Mouse (Mus musculus): ENCODE results near the gene Scgb1b15. TPM values are rescaled to one million over a fixed set of nuclear protein-coding genes. Genes with fewer than 3 reads are reported as not detected.
"Not testable (repeated sequence)": the region's sequence is repeated elsewhere in the genome, so short reads cannot be mapped to it uniquely, and the experiment has no call there.

Gene Scgb1b15
- not detected for total RNA-seq (2022)

DNA sequence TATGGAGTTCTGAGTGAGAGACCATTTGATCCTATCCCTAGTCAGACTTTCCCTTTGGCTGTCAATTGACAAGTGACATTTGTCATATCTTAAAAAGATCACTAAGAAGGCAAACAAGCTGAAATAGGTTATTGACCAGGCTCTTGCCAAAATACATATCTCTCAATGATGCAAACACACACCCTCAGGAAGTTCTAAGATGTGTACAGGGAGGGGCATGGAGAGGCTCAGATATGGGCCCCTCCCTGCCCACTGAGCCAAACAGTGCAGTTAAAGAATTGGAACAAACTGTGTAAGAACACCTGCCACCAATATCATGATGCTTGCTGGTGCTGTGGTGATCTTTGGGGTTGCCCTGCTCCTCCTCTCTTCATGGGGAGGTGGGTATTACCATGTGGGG lies at the start of gene Scgb1b15:
Scgb1b15 (plus strand) TSS at position 301 of the 400 bp plus-strand sequence.
- DNase-seq (ENCODE audit: low spot score in 2 of 2), result not testable (repeated sequence)

DNA sequence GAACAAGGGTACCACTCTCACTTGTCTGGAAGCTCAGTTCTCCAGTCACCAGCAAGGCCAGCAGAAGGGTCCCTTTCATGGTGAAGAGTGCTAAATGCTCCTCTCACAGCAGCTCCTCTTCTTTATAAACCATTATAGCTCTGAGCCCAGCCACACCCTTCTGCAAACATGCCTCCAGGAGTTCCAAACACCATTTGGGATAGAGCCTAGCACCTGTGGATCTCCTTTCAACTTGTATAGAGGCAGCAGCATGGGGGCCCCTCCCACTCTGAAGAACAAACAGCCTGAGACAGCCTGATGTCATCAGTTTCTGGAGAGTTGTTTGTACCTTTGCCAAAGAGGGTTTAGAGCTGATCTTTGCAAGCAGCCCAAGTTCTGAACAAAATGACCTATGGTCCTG lies 6.8 kb upstream of the Scgb1b15 start, which contains the start of gene Scgb2b15:
Scgb2b15 (minus strand) TSS at position 101 of the 400 bp plus-strand sequence.
- not testable (repeated sequence) for DNase-seq (ENCODE audit: low spot score in 2 of 2)

Other genes with a start within 250 kb of the Scgb1b15 start
- not detected for gene Scgb2b15, start 6.9 kb upstream of the Scgb1b15 start, total RNA-seq (2022)
- gene Scgb2b17, start 220.0 kb downstream of the Scgb1b15 start, total RNA-seq (2022), result not detected
- gene Scgb1b17, start 226.9 kb downstream of the Scgb1b15 start, total RNA-seq (2022), result not detected